In the genomic region with DNA sequence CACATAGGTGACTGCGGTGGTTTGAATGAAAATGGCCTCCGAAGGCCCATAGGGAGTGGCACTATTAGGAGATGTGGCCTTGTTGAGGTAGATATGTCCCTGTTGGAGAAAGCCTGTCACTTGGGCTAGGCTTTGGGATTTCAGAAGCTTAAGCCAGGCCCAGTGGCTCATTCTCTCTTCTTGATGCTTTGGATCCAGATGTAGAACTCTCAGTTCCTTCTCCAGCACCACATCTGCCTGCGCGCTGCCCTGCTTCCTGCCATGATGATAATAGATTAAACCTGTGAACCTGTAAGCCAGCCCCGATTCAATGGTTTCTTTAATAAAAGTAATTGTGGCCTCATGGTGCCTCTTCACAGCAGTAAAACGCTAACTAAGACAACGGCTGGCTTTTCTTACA, we compare ENCODE assay signal across 14 mouse cellular contexts.
"Had no signal": no experiment of that assay in that cellular context is flagged by ENCODE, and none has a peak within 500 bp of the region (broad histone marks: within the 10 kb centered on the region; RNA-seq: fewer than 3 reads in every experiment).

No protein-coding gene starts in this region.

- H3K4me3 ChIP-seq: kidney, embryonic 15.5 days; left cerebral cortex, adult 2 months; liver, embryonic 13.5 days; midbrain, embryonic 10.5 days; midbrain, embryonic 13.5 days had no signal

- H3K27ac ChIP-seq: left cerebral cortex, adult 2 months; liver, embryonic 13.5 days; midbrain, embryonic 10.5 days; midbrain, embryonic 13.5 days; stomach, postnatal 0 days had no signal

- H3K36me3 ChIP-seq: liver, embryonic 13.5 days had no signal

- DNase-seq: kidney, postnatal 10 days; kidney, postnatal 36 days; layer of hippocampus, postnatal 36 days; liver, embryonic 13.5 days; lung, adult 2 months; lung, postnatal 14 days; lung, postnatal 4 days; right cerebral cortex, postnatal 4 days; thymus, postnatal 4 days had no signal

- H3K4me2 ChIP-seq: kidney, embryonic 15.5 days; liver, embryonic 13.5 days; midbrain, embryonic 13.5 days had no signal

- ATAC-seq: midbrain, embryonic 13.5 days had no signal

- H3K9ac ChIP-seq: kidney, embryonic 15.5 days; liver, embryonic 13.5 days; midbrain, embryonic 13.5 days had no signal

- H3K27me3 ChIP-seq: kidney, embryonic 15.5 days; liver, embryonic 13.5 days; midbrain, embryonic 13.5 days had no signal

- H3K9me3 ChIP-seq: kidney, embryonic 15.5 days; liver, embryonic 13.5 days; midbrain, embryonic 10.5 days; midbrain, embryonic 13.5 days had no signal
